Mouse (Mus musculus) left cerebral cortex, postnatal 4 days (tissue): ENCODE data around the gene Pappa2. TPM values are rescaled to one million over a fixed set of nuclear protein-coding genes. Genes with fewer than 3 reads are reported as not detected.
A peak's percentile ranks its signal among the peaks of the same experiment; 100 is the strongest.

Source experiments
- DNase-seq: peaks from one replicate; pipeline ENCODE4 v3.0.0-alpha.2; 2022
- intact Hi-C: fragments of 180-260 bp; cut with DNase I; formaldehyde crosslinking; loops from one replicate; pipeline ENCODE4 v1.15.1; 2025
- total RNA-seq, 2 experiments: library from RNA; stranded (reverse); gene quantifications; 2 replicates each; pipeline ENCODE4 v1.2.3; 2021

The Pappa2 gene
- total RNA-seq, 2 experiments from 2014 or later: 9.0 to 9.8 TPM

DNA sequence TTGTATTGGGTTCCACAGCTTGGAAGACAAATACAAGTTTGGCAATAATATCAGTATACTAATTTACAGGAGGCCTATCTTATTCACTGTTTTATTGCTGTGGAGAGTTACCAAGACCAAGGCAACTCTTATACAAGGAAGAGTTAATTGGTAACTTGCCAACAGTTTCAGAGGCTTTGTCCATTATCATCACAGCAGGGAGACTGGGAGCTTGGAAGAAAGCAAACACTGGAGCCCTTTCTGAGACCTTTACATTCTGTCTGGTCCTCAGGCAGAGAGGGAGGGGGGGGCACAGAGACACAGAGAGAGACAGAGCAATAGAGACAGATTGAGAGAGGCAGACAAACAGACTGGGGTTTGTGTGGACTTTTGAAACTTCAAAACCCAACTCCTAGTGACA is 207.2 kb downstream of the Pappa2 start:
- intact Hi-C loops: no loop called here
- DNase-seq: no peak

DNA sequence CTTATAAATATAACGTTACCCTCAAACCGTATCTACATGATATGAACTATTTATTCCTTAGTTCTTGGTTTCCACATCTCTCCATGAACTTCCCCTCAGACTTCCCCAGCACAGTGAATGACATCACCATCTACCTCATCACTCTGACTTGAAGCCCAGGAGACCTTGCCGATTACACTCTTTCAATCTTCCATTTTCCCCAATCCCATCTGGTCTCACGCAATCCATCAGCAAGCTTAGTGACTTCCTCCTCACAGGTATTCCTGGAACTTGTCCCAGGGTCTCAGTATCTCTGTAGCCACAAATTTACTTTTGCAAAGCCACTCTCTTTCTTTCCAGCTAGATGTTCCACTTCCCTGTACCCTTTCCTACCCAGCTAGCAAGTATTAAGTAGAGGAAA is 209.5 kb downstream of the Pappa2 start:
- no peak for DNase-seq
- intact Hi-C loops: no loop called here

- intact Hi-C loops: no loop called here
- no peak for DNase-seq
Measured at GRCm38 (mm10) chr1:158770036-158770655, 210.1 kb downstream of the Pappa2 start.

- intact Hi-C loops: no loop called here
- no peak for DNase-seq
Measured at GRCm38 (mm10) chr1:158765842-158766241, 214.4 kb downstream of the Pappa2 start.

GRCm38 (mm10) chr1:158764727-158765126 is 215.6 kb downstream of the Pappa2 start:
- DNase-seq: no peak
- intact Hi-C loops: no loop called here

DNA sequence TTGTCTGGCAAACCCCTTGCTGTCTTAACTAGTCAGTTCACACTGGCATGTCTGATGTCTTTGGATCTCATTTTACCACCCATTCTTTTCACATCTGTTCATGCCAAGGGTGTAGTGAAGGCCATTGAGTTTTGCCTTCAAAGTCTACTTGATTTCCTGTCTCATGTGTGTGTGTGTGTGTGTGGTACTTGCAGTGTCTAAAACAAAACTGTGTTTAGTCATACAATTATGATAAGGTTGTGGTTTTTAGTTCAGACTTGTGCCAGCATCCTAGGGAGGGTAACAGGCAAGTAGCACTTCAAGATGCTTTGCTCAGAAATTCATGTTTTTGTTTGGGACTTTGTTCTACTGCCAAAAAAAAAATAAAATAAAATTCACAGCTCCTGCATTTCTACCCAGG is 216.1 kb downstream of the Pappa2 start:
- no peak for DNase-seq
- intact Hi-C loops: no loop called here

DNA sequence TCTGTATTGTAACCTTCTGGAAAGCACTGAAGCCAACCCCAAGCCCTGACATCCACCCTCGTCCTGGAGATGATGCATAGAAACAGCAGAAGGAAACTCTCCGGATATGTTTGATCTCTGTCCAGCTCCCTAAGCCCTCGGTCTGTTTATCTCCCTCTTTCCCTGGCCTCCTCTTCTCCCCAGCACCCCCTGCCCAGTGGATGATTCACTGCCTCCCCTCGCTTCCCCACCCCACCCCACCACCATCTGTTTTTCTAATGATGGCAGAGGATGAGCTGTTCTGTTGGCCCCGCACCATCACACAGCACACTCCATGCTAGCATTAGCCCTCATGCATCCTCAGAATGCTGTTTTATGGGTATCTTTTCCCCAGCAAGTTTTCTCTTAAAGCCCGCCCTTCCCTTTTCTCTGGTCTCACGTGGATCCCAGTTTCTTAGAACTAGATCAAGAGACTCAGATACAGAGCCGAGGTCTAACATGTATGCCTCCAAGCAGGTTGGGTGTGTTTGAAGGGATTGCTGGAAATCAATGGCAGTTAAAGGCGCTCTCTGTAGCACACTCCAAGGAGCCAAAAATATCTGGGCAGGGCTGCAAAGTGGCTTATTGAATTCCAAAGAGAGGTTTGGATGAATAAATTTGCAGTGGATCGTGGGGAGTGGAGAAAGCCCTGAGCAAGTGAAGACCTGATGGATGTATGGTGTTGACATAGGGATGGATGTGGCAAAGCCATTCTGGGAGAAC is 231.8 kb downstream of the Pappa2 start:
- intact Hi-C loops: no loop called here
- peak; percentile 53 for DNase-seq

GRCm38 (mm10) chr1:158741449-158741848 is 238.8 kb downstream of the Pappa2 start:
- intact Hi-C loops: no loop called here

GRCm38 (mm10) chr1:158740949-158741348 is 239.3 kb downstream of the Pappa2 start:
- intact Hi-C loops: no loop called here
- no peak for DNase-seq

More at GRCm38 (mm10) chr1:158741449-158741848, 238.8 kb downstream of the Pappa2 start:
- no peak for DNase-seq

GRCm38 (mm10) chr1:158740161-158740766 is 240.0 kb downstream of the Pappa2 start:
- intact Hi-C loops: no loop called here
- no peak for DNase-seq

GRCm38 (mm10) chr1:158739132-158739919 is 241.0 kb downstream of the Pappa2 start:
- intact Hi-C loops: no loop called here
- no peak for DNase-seq

DNA sequence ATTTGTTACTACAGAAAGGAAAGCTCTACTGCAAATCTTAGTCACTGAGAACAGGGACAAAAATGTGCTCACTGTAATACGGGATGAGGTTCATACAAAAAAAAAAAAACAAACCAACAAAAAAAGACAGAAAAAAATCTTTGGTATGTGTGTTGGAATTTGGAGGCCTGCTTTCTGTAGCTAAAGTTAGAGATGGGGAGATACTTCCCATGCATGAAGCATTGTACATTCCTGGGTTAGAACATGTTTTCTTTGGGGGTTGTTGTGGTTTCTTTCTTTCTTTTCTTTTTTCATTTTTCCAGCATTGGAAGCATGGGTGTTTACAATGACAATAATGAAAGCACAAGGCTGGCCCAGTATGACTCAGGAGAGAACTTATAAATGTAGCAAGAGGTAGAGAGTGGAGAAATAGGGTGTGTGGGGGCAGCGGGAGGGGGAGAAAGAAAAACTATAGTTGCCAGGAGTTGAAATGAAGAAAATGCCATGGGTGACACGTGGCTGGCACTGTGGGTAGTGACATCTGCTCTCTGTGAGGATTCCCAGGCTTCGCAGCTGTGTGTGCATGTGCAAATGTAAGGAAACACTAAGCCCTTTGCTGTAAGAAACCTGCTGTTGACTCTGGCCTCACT is 247.3 kb downstream of the Pappa2 start:
- DNase-seq: peak; percentile 32
- intact Hi-C loops: no loop called here

DNA sequence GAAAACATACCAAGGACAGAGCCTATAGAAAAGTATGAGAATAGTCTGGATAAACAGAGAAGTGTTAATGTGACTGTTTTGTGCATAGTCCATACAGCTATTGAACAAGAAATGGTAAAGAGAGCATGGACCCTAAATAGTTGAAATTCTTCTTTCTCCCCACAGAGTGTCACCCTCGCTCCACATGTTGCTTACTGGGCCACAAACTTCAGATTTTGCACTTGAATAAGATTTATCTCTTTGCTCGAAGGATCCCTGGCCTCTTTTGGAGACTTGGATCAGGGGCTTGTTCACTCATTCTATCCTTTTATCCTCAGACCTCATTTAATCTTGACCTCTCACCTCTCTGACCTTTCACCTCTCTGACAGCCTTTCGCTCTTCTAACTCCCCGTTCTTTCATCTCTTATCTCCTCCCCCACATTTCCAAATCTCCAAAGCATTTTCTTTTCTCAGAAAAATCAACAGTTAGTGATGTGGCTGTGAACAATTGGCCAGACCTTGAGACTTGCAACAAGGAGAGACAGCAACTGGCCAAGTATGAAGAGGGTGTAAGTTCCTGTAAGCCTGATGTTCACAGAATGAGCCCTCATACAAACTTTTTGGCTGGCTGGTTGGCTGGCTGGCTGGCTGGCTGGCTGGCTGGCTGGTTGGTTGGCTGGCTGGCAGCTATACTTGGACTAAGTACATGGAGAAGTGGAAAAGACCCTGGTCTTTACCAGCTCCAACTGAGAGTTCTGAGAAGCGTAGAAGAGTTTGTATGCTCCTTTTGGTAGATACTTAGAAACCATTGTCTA is 266.8 kb downstream of the Pappa2 start:
- intact Hi-C loops: loop anchor here (1.0 to 10.0 kb wide), 3 partner anchors 240 to 1471 kb away; no protein-coding TSS in a partner anchor
- DNase-seq: peak; percentile 32

GRCm38 (mm10) chr1:158701336-158701735 is 279.0 kb downstream of the Pappa2 start:
- DNase-seq: no peak
- intact Hi-C loops: no loop called here

- intact Hi-C loops: no loop called here
- no peak for DNase-seq
Measured at GRCm38 (mm10) chr1:158700147-158700546, 280.1 kb downstream of the Pappa2 start.

- intact Hi-C loops: no loop called here
- DNase-seq: no peak
Measured at GRCm38 (mm10) chr1:158699276-158699675, 281.0 kb downstream of the Pappa2 start.

DNA sequence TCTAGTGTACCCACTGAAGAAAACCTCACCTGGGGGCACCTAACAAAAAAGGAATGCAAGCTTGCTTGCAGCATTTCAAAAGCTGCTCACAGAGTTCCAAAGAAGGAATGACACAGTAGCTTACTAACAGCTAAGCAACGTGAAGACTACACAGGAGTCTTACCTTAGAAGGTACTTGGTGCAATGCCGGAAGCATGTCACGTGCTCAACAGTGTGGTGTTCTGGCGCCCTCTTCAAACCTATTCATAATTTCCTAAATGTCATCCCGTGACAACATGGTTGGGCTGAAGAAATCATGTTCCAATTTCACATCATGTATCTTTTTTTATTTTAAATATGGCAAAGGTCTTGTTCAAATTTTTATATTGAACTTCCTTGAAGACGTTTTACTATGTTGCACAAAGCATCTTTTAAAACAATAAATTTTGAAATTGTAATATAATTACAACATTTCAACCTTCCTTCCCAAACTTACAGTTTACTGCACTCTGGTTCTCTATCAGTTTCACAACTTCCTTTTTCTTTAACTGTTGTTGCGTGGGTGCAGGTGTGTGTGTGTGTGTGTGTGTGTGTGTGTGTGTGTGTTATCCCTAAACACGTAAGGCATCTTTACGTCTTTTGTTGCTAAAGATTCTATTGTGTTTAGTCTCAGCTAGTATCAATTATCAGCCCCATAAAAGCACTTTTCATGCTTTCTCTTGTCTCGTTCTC is 282.3 kb downstream of the Pappa2 start:
- no peak for DNase-seq
- intact Hi-C loops: no loop called here

GRCm38 (mm10) chr1:158697423-158697822 is 282.9 kb downstream of the Pappa2 start:
- intact Hi-C loops: no loop called here
- no peak for DNase-seq

- DNase-seq: no peak
- intact Hi-C loops: no loop called here
Measured at GRCm38 (mm10) chr1:158687726-158688125, 292.6 kb downstream of the Pappa2 start.
